Comparison of ENCODE assay signal across 20 mouse cellular contexts in genomic region chr11:78935178-78935577, GRCm38 (mm10). TPM values are rescaled to one million over a fixed set of nuclear protein-coding genes. Genes with fewer than 3 reads are reported as not detected.
A peak's percentile ranks its signal among the peaks of the same experiment; 100 is the strongest.
DNase-seq lines count a peak whose midpoint lies in the region; ATAC-seq and TF ChIP-seq lines count a peak whose summit lies in the region.
"Had no signal": no experiment of that assay in that cellular context is flagged by ENCODE, and none has a peak within 500 bp of the region (broad histone marks: within the 10 kb centered on the region; RNA-seq: fewer than 3 reads in every experiment).

No protein-coding gene starts in this region.

- TF ChIP-seq CTCF in heart, adult 2 months (IDR thresholded peaks at IDR 0.05) = no peak
- TF ChIP-seq CTCF in lung, postnatal 0 days (IDR thresholded peaks at IDR 0.05) = no peak; the same call in 1 of the 2 replicates

- H3K4me1 ChIP-seq in heart, adult 2 months (ENCODE audit: control insufficient read depth, insufficient read depth, low read length) = peaks cover 3% of the 10 kb centered on the region
- H3K4me1 ChIP-seq in heart, embryonic 12.5 days (replicated peaks) = no peaks in the 10 kb centered on the region
- H3K4me1 ChIP-seq in kidney, embryonic 15.5 days = no peaks in the 10 kb centered on the region
- 0 out of 2 replicates have a peak, but pooled peaks cover 3% of the 10 kb centered on the region for H3K4me1 ChIP-seq in lung, postnatal 0 days (ENCODE audit: insufficient read depth, low read depth, low read length)
- no peaks in the 10 kb centered on the region for H3K4me1 ChIP-seq in liver, embryonic 11.5 days (replicated peaks; ENCODE audit: control insufficient read depth, insufficient read depth, low read length)
- H3K4me1 ChIP-seq: limb, embryonic 12.5 days; liver, embryonic 13.5 days; neural tube, embryonic 13.5 days had no signal

- no peaks in the 10 kb centered on the region for H3K36me3 ChIP-seq in heart, adult 2 months (ENCODE audit: control insufficient read depth, insufficient read depth, low read length)
- H3K36me3 ChIP-seq in heart, embryonic 12.5 days = no peaks in the 10 kb centered on the region
- H3K36me3 ChIP-seq in kidney, embryonic 15.5 days = no peaks in the 10 kb centered on the region
- no peaks in the 10 kb centered on the region for H3K36me3 ChIP-seq in lung, postnatal 0 days (ENCODE audit: insufficient read depth, low read length)
- no peaks in the 10 kb centered on the region for H3K36me3 ChIP-seq in liver, embryonic 11.5 days (ENCODE audit: control insufficient read depth, insufficient read depth, low read length)
- H3K36me3 ChIP-seq: limb, embryonic 12.5 days; liver, embryonic 13.5 days; midbrain, embryonic 13.5 days; neural tube, embryonic 13.5 days had no signal

- intact Hi-C loops in heart, adult 2 months (cut with DNase I) = no loop called here

- peak; percentile 39; the same call in 1 of the 2 replicates for TF ChIP-seq POLR2A in heart, adult 2 months (IDR thresholded peaks at IDR 0.05; ENCODE audit: insufficient read depth, low read depth, low read length)

- no peak overlapping the region for H3K4me2 ChIP-seq in heart, embryonic 12.5 days
- no peak overlapping the region for H3K4me2 ChIP-seq in kidney, embryonic 15.5 days
- no peak overlapping the region for H3K4me2 ChIP-seq in lung, postnatal 0 days (replicated peaks; ENCODE audit: low read depth, low read length)
- no peak overlapping the region for H3K4me2 ChIP-seq in liver, embryonic 11.5 days
- H3K4me2 ChIP-seq: limb, embryonic 12.5 days; liver, embryonic 13.5 days; midbrain, embryonic 13.5 days; neural tube, embryonic 13.5 days had no signal

- peak overlapping the region; percentile 26; the same call in 1 of the 2 replicates for H3K4me3 ChIP-seq in heart, adult 2 months
- H3K4me3 ChIP-seq in heart, embryonic 12.5 days = no peak overlapping the region
- no peak overlapping the region for H3K4me3 ChIP-seq in kidney, embryonic 15.5 days (replicated peaks)
- H3K4me3 ChIP-seq in lung, postnatal 0 days (ENCODE audit: low read depth, low read length) = no peak overlapping the region
- no peak overlapping the region for H3K4me3 ChIP-seq in liver, embryonic 11.5 days (ENCODE audit: low read depth, low read length)
- H3K4me3 ChIP-seq: limb, embryonic 12.5 days; liver, embryonic 13.5 days; midbrain, embryonic 13.5 days; neural tube, embryonic 13.5 days had no signal

- DNase-seq in heart, adult 2 months = peak in 1 of 2 experiments; percentile 34
- DNase-seq in kidney, postnatal 4 days = no peak
- DNase-seq in lung, postnatal 0 days (ENCODE audit: low spot score) = peak; percentile 31
- no peak for DNase-seq in lung, postnatal 25 days (ENCODE audit: low spot score)
- DNase-seq in lung, postnatal 10 days = peak; percentile 36
- DNase-seq in liver, embryonic 11.5 days (ENCODE audit: low spot score) = no peak
- DNase-seq: adrenal gland, postnatal 25 days; cerebellum, adult 11-12 months; cerebellum, postnatal 14 days; forebrain, postnatal 0 days; liver, embryonic 13.5 days; thymus, postnatal 25 days had no signal

- H3K79me2 ChIP-seq in heart, adult 2 months (replicated peaks; ENCODE audit: control insufficient read depth, insufficient read depth, low read length) = no peaks in the 10 kb centered on the region; the same call in 1 of the 2 replicates

- H3K27ac ChIP-seq in heart, adult 2 months = peak overlapping the region; percentile 83
- H3K27ac ChIP-seq in heart, embryonic 12.5 days (ENCODE audit: poor library complexity, severe bottlenecking) = no peak overlapping the region
- H3K27ac ChIP-seq in kidney, embryonic 15.5 days = peak overlapping the region; percentile 11; the same call in 1 of the 2 replicates
- peak overlapping the region; percentile 81 for H3K27ac ChIP-seq in lung, postnatal 0 days (ENCODE audit: low read length)
- H3K27ac ChIP-seq in liver, embryonic 11.5 days (ENCODE audit: low read depth, low read length) = no peak overlapping the region
- H3K27ac ChIP-seq: limb, embryonic 12.5 days; liver, embryonic 13.5 days; midbrain, embryonic 13.5 days; neural tube, embryonic 13.5 days had no signal

- 43% methylated on average over 6 of the region's 6 CpGs for WGBS in heart, adult 2 months
- WGBS in heart, embryonic 12.5 days = 69% methylated on average over 6 of the region's 6 CpGs
- WGBS in kidney, embryonic 15.5 days = 78% methylated on average over 6 of the region's 6 CpGs
- WGBS in lung, postnatal 0 days = 61% methylated on average over 6 of the region's 6 CpGs
- 60% methylated on average over 6 of the region's 6 CpGs for WGBS in liver, embryonic 11.5 days

- no peaks in the 10 kb centered on the region for H3K27me3 ChIP-seq in heart, adult 2 months (ENCODE audit: control insufficient read depth, insufficient read depth, low read length)
- 0 out of 2 replicates have a peak, but pooled peaks cover 4% of the 10 kb centered on the region for H3K27me3 ChIP-seq in heart, embryonic 12.5 days (replicated peaks)
- no peaks in the 10 kb centered on the region for H3K27me3 ChIP-seq in kidney, embryonic 15.5 days
- H3K27me3 ChIP-seq in lung, postnatal 0 days (replicated peaks; ENCODE audit: insufficient read depth, low read length) = no peaks in the 10 kb centered on the region
- H3K27me3 ChIP-seq in liver, embryonic 11.5 days (replicated peaks; ENCODE audit: control insufficient read depth, insufficient read depth, low read length) = 0 out of 2 replicates have a peak, but pooled peaks cover 3% of the 10 kb centered on the region
- H3K27me3 ChIP-seq: CH12.LX; limb, embryonic 12.5 days; liver, embryonic 13.5 days; midbrain, embryonic 13.5 days; neural tube, embryonic 13.5 days had no signal

- H3K9me3 ChIP-seq in heart, embryonic 12.5 days (replicated peaks) = no peaks in the 10 kb centered on the region
- no peaks in the 10 kb centered on the region for H3K9me3 ChIP-seq in kidney, embryonic 15.5 days (replicated peaks)
- H3K9me3 ChIP-seq in lung, postnatal 0 days (ENCODE audit: low read length) = no peaks in the 10 kb centered on the region
- H3K9me3 ChIP-seq in liver, embryonic 11.5 days (ENCODE audit: control insufficient read depth, low read length) = no peaks in the 10 kb centered on the region
- H3K9me3 ChIP-seq: limb, embryonic 12.5 days; liver, embryonic 13.5 days; midbrain, embryonic 13.5 days; neural tube, embryonic 13.5 days had no signal

- 0 out of 2 replicates have a peak, but pooled peaks have one; percentile 37 for TF ChIP-seq EP300 in heart, adult 2 months (IDR thresholded peaks at IDR 0.05; ENCODE audit: insufficient read depth, low read depth, low read length)
- no peak for TF ChIP-seq EP300 in lung, postnatal 0 days (IDR thresholded peaks at IDR 0.05)

- no peak overlapping the region for H3K9ac ChIP-seq in heart, adult 2 months (ENCODE audit: low read depth, low read length)
- no peak overlapping the region for H3K9ac ChIP-seq in heart, embryonic 12.5 days
- no peak overlapping the region for H3K9ac ChIP-seq in kidney, embryonic 15.5 days
- no peak overlapping the region for H3K9ac ChIP-seq in lung, postnatal 0 days (replicated peaks; ENCODE audit: low read depth)
- H3K9ac ChIP-seq in liver, embryonic 11.5 days (ENCODE audit: low read depth, low read length) = no peak overlapping the region
- H3K9ac ChIP-seq: forebrain, postnatal 0 days; limb, embryonic 12.5 days; liver, embryonic 13.5 days; midbrain, embryonic 13.5 days; neural tube, embryonic 13.5 days had no signal

- ATAC-seq in heart, embryonic 12.5 days (ENCODE audit: insufficient number of reproducible peaks, low FRiP score) = no peak
- ATAC-seq in kidney, embryonic 15.5 days (replicated peaks; ENCODE audit: low FRiP score) = no peak
- peak; percentile 67 for ATAC-seq in lung, postnatal 0 days
- ATAC-seq in liver, embryonic 11.5 days (replicated peaks; ENCODE audit: low FRiP score) = no peak
- ATAC-seq: forebrain, postnatal 0 days; midbrain, embryonic 13.5 days had no signal

RNA-seq across cellular contexts. Expression of gene Nos2, which starts 14.6 kb away (rescaled TPM):
- total RNA-seq in heart, adult 2 months (2021) = 1 to 10 TPM; 5.0 to 5.7 TPM
- polyA plus RNA-seq in heart, adult 2 months (2012; rRNA removed) = 8.3 TPM in 2 replicates
- polyA plus RNA-seq in heart, embryonic 12.5 days (2016; fragmentation: Nextera tagmentation; extraction: Ambion mirVana) = 0.33 and 0.37 TPM in 2 replicates
- 2.0 and 2.6 TPM in 2 replicates for polyA plus RNA-seq in kidney, embryonic 15.5 days (2015; fragmentation: Nextera tagmentation; extraction: Ambion mirVana)
- polyA plus RNA-seq in lung, postnatal 0 days (2015; fragmentation: Nextera tagmentation; extraction: Ambion mirVana) = 5.3 and 6.8 TPM in 2 replicates
- 0.21 and 0.38 TPM in 2 replicates for polyA plus RNA-seq in liver, embryonic 11.5 days (2014; fragmentation: Nextera tagmentation; extraction: Ambion mirVana)
- total RNA-seq: granulocyte monocyte progenitor cell, adult 5-6 weeks; MEL had no signal

RNA-seq across cellular contexts. Expression of gene Lgals9, which starts 49.6 kb away (rescaled TPM):
- 10 to 100 TPM; 20.7 to 23.1 TPM for total RNA-seq in heart, adult 2 months (2021)
- polyA plus RNA-seq in heart, adult 2 months (2012; rRNA removed) = 49.5 and 93.4 TPM in 2 replicates
- polyA plus RNA-seq in heart, embryonic 12.5 days (2016; fragmentation: Nextera tagmentation; extraction: Ambion mirVana) = 53.7 and 53.8 TPM in 2 replicates
- polyA plus RNA-seq in kidney, embryonic 15.5 days (2015; fragmentation: Nextera tagmentation; extraction: Ambion mirVana) = 40.5 and 49.9 TPM in 2 replicates
- 98.3 and 137 TPM in 2 replicates for polyA plus RNA-seq in lung, postnatal 0 days (2015; fragmentation: Nextera tagmentation; extraction: Ambion mirVana)
- 44.1 and 47.1 TPM in 2 replicates for polyA plus RNA-seq in liver, embryonic 11.5 days (2014; fragmentation: Nextera tagmentation; extraction: Ambion mirVana)

Comparison
In these comparisons a context has a peak if more than half of its experiments do, and no peak if none do; other contexts are left out.
1. DNase-seq: peak in lung, postnatal 0 days (single experiment) and lung, postnatal 10 days (single experiment); none in kidney, postnatal 4 days (0 of 2), lung, postnatal 25 days (single experiment) and liver, embryonic 11.5 days (single experiment).
2. H3K27ac ChIP-seq: peak in heart, adult 2 months (single experiment), kidney, embryonic 15.5 days (single experiment) and lung, postnatal 0 days (single experiment); none in heart, embryonic 12.5 days (single experiment) and liver, embryonic 11.5 days (single experiment).